Mouse (Mus musculus) CH12.LX (cell line): ENCODE measurements at regions not wholly inside any gene's neighbourhood (a gene's known extent, or its start where the extent isn't known, plus 50 kb on each side); places are given as distances from the start of the nearest gene placed in this dataset.

Experiments used
- DNase-seq: peaks from one replicate; pipeline ENCODE4 v3.0.0-alpha.2; 2013; ENCODE audit errors: extremely low read depth
- H3K27ac ChIP-seq: 2 replicates; pipeline ENCODE4 v1.5.1; 2012; ENCODE audit warnings: low read depth, mild to moderate bottlenecking, control low read depth, moderate library complexity; ENCODE audit not compliant: insufficient read depth
- H3K27me3 ChIP-seq: replicated peaks from 2 replicates; pipeline ENCODE3; 2012; ENCODE audit warnings: inconsistent platforms
- H3K36me3 ChIP-seq, 2 experiments: replicated peaks in 1 of 2; 2 replicates each; pipeline versions ENCODE3 to v1.6.1; 2012; ENCODE audit warnings: inconsistent platforms in 1 of 2, low read length in 1 of 2, mild to moderate bottlenecking in 1 of 2, mixed read lengths in 1 of 2, moderate library complexity in 1 of 2; ENCODE audit not compliant: control insufficient read depth in 1 of 2, insufficient read depth in 1 of 2
- H3K4me1 ChIP-seq, 2 experiments: 2 replicates each; pipeline ENCODE4 v1.6.1; 2012; ENCODE audit warnings: inconsistent platforms in 1 of 2, moderate library complexity in 1 of 2; ENCODE audit not compliant: insufficient read depth in 2 of 2, control insufficient read depth in 1 of 2
- H3K4me2 ChIP-seq: 2 replicates; pipeline ENCODE4 v1.6.1; 2012; ENCODE audit warnings: low read depth, mild to moderate bottlenecking, control low read depth; ENCODE audit not compliant: poor library complexity, insufficient read depth, severe bottlenecking
- H3K4me3 ChIP-seq, 3 experiments: fragments of 150-350 bp in 1 of 3; sonication (generic) in 1 of 3; replicated peaks in 1 of 3; 2 replicates each; pipeline versions ENCODE3 to v1.5.1; 2011 to 2012; ENCODE audit warnings: low read depth in 2 of 3, low read length in 2 of 3, mild to moderate bottlenecking in 2 of 3, moderate library complexity in 2 of 3, control low read depth in 1 of 3, improper control_type of control experiment in 1 of 3, inconsistent platforms in 1 of 3, mixed read lengths in 1 of 3; ENCODE audit not compliant: poor library complexity in 1 of 3
- H3K79me2 ChIP-seq: replicated peaks from 2 replicates; pipeline ENCODE4 v1.6.1; 2012; ENCODE audit warnings: mild to moderate bottlenecking, moderate library complexity; ENCODE audit not compliant: control insufficient read depth, poor library complexity, insufficient read depth, severe bottlenecking; ENCODE audit errors: extremely low read depth
- H3K9ac ChIP-seq: 2 replicates; pipeline ENCODE4 v1.6.1; 2012; ENCODE audit warnings: low read depth, mild to moderate bottlenecking, control low read depth, moderate library complexity; ENCODE audit not compliant: insufficient read depth
- H3K9me3 ChIP-seq: replicated peaks from 2 replicates; pipeline ENCODE3; 2012; ENCODE audit warnings: low read length, inconsistent platforms, mixed read lengths
- BHLHE40 ChIP-seq: IDR thresholded peaks from 2 replicates; pipeline ENCODE4 v1.6.1; 2011; ENCODE audit warnings: mild to moderate bottlenecking, low read depth, low read length, improper control_type of control experiment
- CHD1 ChIP-seq: IDR thresholded peaks from 2 replicates; pipeline ENCODE4 v1.6.1; 2012; ENCODE audit warnings: low read depth, low read length, improper control_type of control experiment, inconsistent platforms
- CHD2 ChIP-seq: IDR thresholded peaks from 2 replicates; pipeline ENCODE4 v1.6.1; 2011; ENCODE audit warnings: low read length, improper control_type of control experiment
- CTCF ChIP-seq, 2 experiments: IDR thresholded peaks in 1 of 2; conservative IDR thresholded peaks in 1 of 2; 2 replicates each; pipeline ENCODE4 v1.5.1; 2011 to 2012; ENCODE audit warnings: low read depth in 2 of 2, low read length in 2 of 2, improper control_type of control experiment in 1 of 2, inconsistent platforms in 1 of 2, mild to moderate bottlenecking in 1 of 2, moderate library complexity in 1 of 2
- E2F4 ChIP-seq: IDR thresholded peaks from 2 replicates; pipeline ENCODE4 v1.6.1; 2011; ENCODE audit warnings: low read depth, low read length, improper control_type of control experiment; ENCODE audit not compliant: insufficient replicate concordance
- EP300 ChIP-seq: IDR thresholded peaks from 2 replicates; pipeline ENCODE4 v1.6.1; 2011; ENCODE audit warnings: low read length, improper control_type of control experiment
- ETS1 ChIP-seq: conservative IDR thresholded peaks from 2 replicates; pipeline ENCODE4 v1.6.1; 2012; ENCODE audit warnings: low read depth, mild to moderate bottlenecking, inconsistent platforms, low read length, improper control_type of control experiment, moderate library complexity
- GABPA ChIP-seq: IDR thresholded peaks from 2 replicates; pipeline ENCODE4 v1.6.1; 2012; ENCODE audit warnings: low read depth, low read length, improper control_type of control experiment, inconsistent platforms; ENCODE audit not compliant: insufficient replicate concordance
- IRF4 ChIP-seq: IDR thresholded peaks from 2 replicates; pipeline ENCODE4 v1.6.1; 2014; ENCODE audit warnings: low read depth, mild to moderate bottlenecking, inconsistent platforms, low read length, improper control_type of control experiment
- JUN ChIP-seq: IDR thresholded peaks from 2 replicates; pipeline ENCODE4 v1.6.1; 2011; ENCODE audit warnings: low read depth, mild to moderate bottlenecking, low read length, improper control_type of control experiment, moderate library complexity; ENCODE audit not compliant: insufficient read depth
- JUND ChIP-seq: conservative IDR thresholded peaks from 2 replicates; pipeline ENCODE4 v1.6.1; 2011; ENCODE audit warnings: low read depth, low read length, improper control_type of control experiment
- MAFK ChIP-seq: IDR thresholded peaks from 2 replicates; pipeline ENCODE4 v1.6.1; 2011; ENCODE audit warnings: low read length, improper control_type of control experiment; ENCODE audit not compliant: insufficient replicate concordance
- MAX ChIP-seq: IDR thresholded peaks from 2 replicates; pipeline ENCODE4 v1.6.1; 2011; ENCODE audit warnings: low read length, improper control_type of control experiment
- MEF2A ChIP-seq: IDR thresholded peaks from 2 replicates; pipeline ENCODE4 v1.6.1; 2014; ENCODE audit warnings: low read depth, mild to moderate bottlenecking, inconsistent platforms, low read length, improper control_type of control experiment, borderline replicate concordance
- PAX5 ChIP-seq: IDR thresholded peaks from 2 replicates; pipeline ENCODE4 v1.6.1; 2012; ENCODE audit warnings: low read length, inconsistent platforms, mixed read lengths
- POLR2A ChIP-seq: IDR thresholded peaks from 2 replicates; pipeline ENCODE4 v1.6.1; 2011; ENCODE audit warnings: low read depth, mild to moderate bottlenecking, improper control_type of control experiment, low read length
- POLR2AphosphoS2 ChIP-seq: IDR thresholded peaks from 2 replicates; pipeline ENCODE4 v1.6.1; 2011; ENCODE audit warnings: low read depth, low read length, improper control_type of control experiment
- RAD21 ChIP-seq: IDR thresholded peaks from 2 replicates; pipeline ENCODE4 v1.6.1; 2011; ENCODE audit warnings: low read depth, mild to moderate bottlenecking, low read length, improper control_type of control experiment, moderate library complexity
- RCOR1 ChIP-seq: conservative IDR thresholded peaks from 2 replicates; pipeline ENCODE4 v1.6.1; 2012; ENCODE audit warnings: low read depth, mild to moderate bottlenecking, inconsistent platforms, low read length, improper control_type of control experiment
- SMC3 ChIP-seq: IDR thresholded peaks from 2 replicates; pipeline ENCODE4 v1.6.1; 2011; ENCODE audit warnings: low read depth, low read length, improper control_type of control experiment
- TCF12 ChIP-seq: IDR thresholded peaks from 2 replicates; pipeline ENCODE4 v1.6.1; 2014; ENCODE audit warnings: low read depth, mild to moderate bottlenecking, inconsistent platforms, low read length, improper control_type of control experiment
- USF1 ChIP-seq: IDR thresholded peaks from 2 replicates; pipeline ENCODE4 v1.6.1; 2014; ENCODE audit warnings: low read depth, mild to moderate bottlenecking, inconsistent platforms, low read length, improper control_type of control experiment
- USF2 ChIP-seq: conservative IDR thresholded peaks from 2 replicates; pipeline ENCODE4 v1.6.1; 2011; ENCODE audit warnings: low read depth, low read length, improper control_type of control experiment
- ZC3H11A ChIP-seq: IDR thresholded peaks from 2 replicates; pipeline ENCODE4 v1.6.1; 2012; ENCODE audit warnings: low read depth, mild to moderate bottlenecking, inconsistent platforms, low read length, improper control_type of control experiment
- ZKSCAN1 ChIP-seq: IDR thresholded peaks from 2 replicates; pipeline ENCODE4 v1.6.1; 2012; ENCODE audit warnings: low read depth, inconsistent platforms, low read length, improper control_type of control experiment, borderline replicate concordance
- dilution Hi-C: fragments of 300-500 bp; cut with MboI; formaldehyde crosslinking; loops from 2 replicates; pipeline ENCODE4 v1.14.3; 2020; ENCODE audit warnings: low sequenced_read_pairs; ENCODE audit not compliant: extremely low pct_unique_long_range_greater_than_20kb, extremely low pct_ligation_motif_present
- in situ Hi-C: fragments of 300-500 bp; cut with MboI; formaldehyde crosslinking; loops from 3 replicates; pipeline ENCODE4 v1.14.3; 2019; ENCODE audit warnings: low sequenced_read_pairs, low pct_ligation_motif_present, low pct_unique_long_range_greater_than_20kb, mixed read lengths

GRCm38 (mm10) chr4:125203521-125203920 is 75.9 kb upstream of the Zc3h12a start:
- peaks cover 0 to 4% of the 10 kb centered on the region in 2 experiments; a peak in 2 of 4 replicates for H3K4me1 ChIP-seq
- H3K9me3 ChIP-seq, result no peaks in the 10 kb centered on the region
- no peak for DNase-seq
- H3K9ac ChIP-seq, result no peak overlapping the region
- no peak overlapping the region for H3K4me2 ChIP-seq
- no peaks in the 10 kb centered on the region for H3K79me2 ChIP-seq
- TF ChIP-seq MAFK (no peak), EP300 (no peak), BHLHE40 (no peak), RAD21 (no peak), USF1 (no peak), POLR2A (no peak), ETS1 (no peak)
- no peak overlapping the region for H3K27ac ChIP-seq
- H3K4me3 ChIP-seq, result no peak overlapping the region
- dilution Hi-C loops, result no loop called here
- H3K36me3 ChIP-seq, result no peaks in the 10 kb centered on the region
- in situ Hi-C loops, result no loop called here
- peaks cover 96% of the 10 kb centered on the region for H3K27me3 ChIP-seq

GRCm38 (mm10) chr4:125201638-125202325 is 74.1 kb upstream of the Zc3h12a start:
- dilution Hi-C loops, result no loop called here
- H3K4me3 ChIP-seq, result no peak overlapping the region
- H3K9ac ChIP-seq, result no peak overlapping the region
- TF ChIP-seq IRF4, result no peak
- TF ChIP-seq TCF12, result no peak
- 0 out of 2 replicates have a peak, but pooled peaks have one; percentile 24 for TF ChIP-seq BHLHE40
- no peak for TF ChIP-seq MAX
- TF ChIP-seq POLR2AphosphoS2, result no peak
- TF ChIP-seq E2F4, result no peak
- no peak for TF ChIP-seq CHD2
- no peak for TF ChIP-seq POLR2A
- H3K27me3 ChIP-seq, result peaks cover 95% of the 10 kb centered on the region
- no peaks in the 10 kb centered on the region for H3K79me2 ChIP-seq
- H3K36me3 ChIP-seq, result no peaks in the 10 kb centered on the region
- DNase-seq, result no peak
- no peak overlapping the region for H3K4me2 ChIP-seq
- peaks cover 0 to 4% of the 10 kb centered on the region in 2 experiments; a peak in 2 of 4 replicates for H3K4me1 ChIP-seq
- H3K9me3 ChIP-seq, result no peaks in the 10 kb centered on the region
- in situ Hi-C loops, result no loop called here
- no peak overlapping the region for H3K27ac ChIP-seq

GRCm38 (mm10) chr4:125200762-125201161 is 73.1 kb upstream of the Zc3h12a start:
- Histone ChIP-seq H3K4me3 (peak overlapping the region in 2 of 3 experiments; percentile 8 to 17), H3K4me2 (peak overlapping the region; percentile 90), H3K4me1 (peaks cover 0 to 4% of the 10 kb centered on the region in 2 experiments; a peak in 2 of 4 replicates), H3K36me3 (no peaks in the 10 kb centered on the region), H3K79me2 (no peaks in the 10 kb centered on the region), H3K27ac (no peak overlapping the region), H3K9me3 (no peaks in the 10 kb centered on the region), H3K27me3 (peaks cover 95% of the 10 kb centered on the region), H3K9ac (no peak overlapping the region)
- dilution Hi-C loops (no loop called here), in situ Hi-C loops (no loop called here)
- DNase-seq, result no peak
- TF ChIP-seq JUND, result no peak
- TF ChIP-seq CTCF (conservative IDR thresholded peaks at IDR 0.05 in 1 of 2, IDR thresholded peaks at IDR 0.05 in 1 of 2; ENCODE audit: low read depth in 2 of 2, low read length in 2 of 2), result no peak
- no peak for TF ChIP-seq RAD21
- no peak for TF ChIP-seq EP300
- no peak for TF ChIP-seq USF1
- no peak for TF ChIP-seq GABPA
- TF ChIP-seq ZC3H11A, result no peak
- TF ChIP-seq PAX5, result no peak
- no peak for TF ChIP-seq JUN
- TF ChIP-seq RCOR1, result no peak
- TF ChIP-seq E2F4, result no peak
- TF ChIP-seq ZKSCAN1, result no peak
- TF ChIP-seq SMC3, result no peak
- TF ChIP-seq MEF2A, result no peak
- TF ChIP-seq CHD1, result no peak
- no peak for TF ChIP-seq USF2
